Mouse (Mus musculus) erythroid progenitor cell, adult 5-6 weeks (primary cell): ENCODE data around the gene Utrn. TPM values are rescaled to one million over a fixed set of nuclear protein-coding genes. Genes with fewer than 3 reads are reported as not detected.

Experiments
- ATAC-seq: replicated peaks from 2 replicates; pipeline ENCODE4 v1.8.0; 2016; ENCODE audit warnings: moderate number of reproducible peaks, mild to moderate bottlenecking, moderate TSS enrichment, inconsistent platforms; ENCODE audit not compliant: poor library complexity, low FRiP score, severe bottlenecking
- total RNA-seq, 2 experiments: library from RNA; stranded (forward) in 1 of 2; stranded (reverse) in 1 of 2; fragments of 150-400 nt in 1 of 2; fragments of 186-747, 209-891 nt in 1 of 2; gene quantifications; 2 replicates each; pipeline versions ENCODE4 v1.2.3 to v1.2.4; 2015 to 2017; ENCODE audit warnings: low replicate concordance in 2 of 2

Gene Utrn
- total RNA-seq, 2 experiments from 2014 or later: 6.3 to 23.5 TPM

GRCm38 (mm10) chr10:12711332-12711831, 157.8 kb downstream of the Utrn start:
- ATAC-seq: no peak

GRCm38 (mm10) chr10:12706516-12706915, 162.6 kb downstream of the Utrn start:
- no peak for ATAC-seq

GRCm38 (mm10) chr10:12705990-12706389, 163.2 kb downstream of the Utrn start:
- ATAC-seq: no peak

GRCm38 (mm10) chr10:12704290-12704689, 164.9 kb downstream of the Utrn start:
- ATAC-seq: no peak

- no peak for ATAC-seq
These were observed 165.6 kb downstream of the Utrn start for GRCm38 (mm10) chr10:12703526-12703925.

GRCm38 (mm10) chr10:12702140-12702539, 167.0 kb downstream of the Utrn start:
- no peak for ATAC-seq

- ATAC-seq: no peak
These were observed 167.5 kb downstream of the Utrn start for GRCm38 (mm10) chr10:12701694-12702093.

- ATAC-seq: no peak
These were observed 168.6 kb downstream of the Utrn start for GRCm38 (mm10) chr10:12700576-12700975.

- no peak for ATAC-seq
These were observed 171.3 kb downstream of the Utrn start for GRCm38 (mm10) chr10:12697902-12698301.

- no peak for ATAC-seq
These were observed 172.5 kb downstream of the Utrn start for GRCm38 (mm10) chr10:12696704-12697103.

- ATAC-seq: no peak
These were observed 174.4 kb downstream of the Utrn start for GRCm38 (mm10) chr10:12694774-12695173.

GRCm38 (mm10) chr10:12690601-12691000, 178.6 kb downstream of the Utrn start:
- no peak for ATAC-seq

- no peak for ATAC-seq
These were observed 183.5 kb downstream of the Utrn start for GRCm38 (mm10) chr10:12685683-12686082.

GRCm38 (mm10) chr10:12684018-12684417, 185.1 kb downstream of the Utrn start:
- no peak for ATAC-seq

GRCm38 (mm10) chr10:12673309-12673708, 195.9 kb downstream of the Utrn start:
- no peak for ATAC-seq

- no peak for ATAC-seq
These were observed 197.6 kb downstream of the Utrn start for GRCm38 (mm10) chr10:12671608-12672007.

GRCm38 (mm10) chr10:12662035-12662434, 207.1 kb downstream of the Utrn start:
- no peak for ATAC-seq

GRCm38 (mm10) chr10:12658023-12658744, 211.0 kb downstream of the Utrn start:
- no peak for ATAC-seq

- ATAC-seq: no peak
These were observed 216.2 kb downstream of the Utrn start for GRCm38 (mm10) chr10:12652988-12653387.

- ATAC-seq: no peak
These were observed 223.0 kb downstream of the Utrn start for GRCm38 (mm10) chr10:12646119-12646518.

- ATAC-seq: no peak
These were observed 225.8 kb downstream of the Utrn start for GRCm38 (mm10) chr10:12643336-12643735.

GRCm38 (mm10) chr10:12639638-12640037, 229.5 kb downstream of the Utrn start:
- no peak for ATAC-seq
